Mouse (Mus musculus) leukemia stem cell, adult 10-12 weeks (primary cell): Measurements from ENCODE around the gene Ccdc14. TPM values are rescaled to one million over a fixed set of nuclear protein-coding genes. Genes with fewer than 3 reads are reported as not detected.

Experiments
- polyA plus RNA-seq: library from polyadenylated mRNA; stranded (reverse); fragments of >175 nt; gene quantifications from 2 replicates; pipeline ENCODE4 v1.2.3, GENCODE M21; 2012; ENCODE audit warnings: low replicate concordance

The Ccdc14 gene
- 0.66 TPM in 1 of 2 replicates, not detected in the other for polyA plus RNA-seq

DNA sequence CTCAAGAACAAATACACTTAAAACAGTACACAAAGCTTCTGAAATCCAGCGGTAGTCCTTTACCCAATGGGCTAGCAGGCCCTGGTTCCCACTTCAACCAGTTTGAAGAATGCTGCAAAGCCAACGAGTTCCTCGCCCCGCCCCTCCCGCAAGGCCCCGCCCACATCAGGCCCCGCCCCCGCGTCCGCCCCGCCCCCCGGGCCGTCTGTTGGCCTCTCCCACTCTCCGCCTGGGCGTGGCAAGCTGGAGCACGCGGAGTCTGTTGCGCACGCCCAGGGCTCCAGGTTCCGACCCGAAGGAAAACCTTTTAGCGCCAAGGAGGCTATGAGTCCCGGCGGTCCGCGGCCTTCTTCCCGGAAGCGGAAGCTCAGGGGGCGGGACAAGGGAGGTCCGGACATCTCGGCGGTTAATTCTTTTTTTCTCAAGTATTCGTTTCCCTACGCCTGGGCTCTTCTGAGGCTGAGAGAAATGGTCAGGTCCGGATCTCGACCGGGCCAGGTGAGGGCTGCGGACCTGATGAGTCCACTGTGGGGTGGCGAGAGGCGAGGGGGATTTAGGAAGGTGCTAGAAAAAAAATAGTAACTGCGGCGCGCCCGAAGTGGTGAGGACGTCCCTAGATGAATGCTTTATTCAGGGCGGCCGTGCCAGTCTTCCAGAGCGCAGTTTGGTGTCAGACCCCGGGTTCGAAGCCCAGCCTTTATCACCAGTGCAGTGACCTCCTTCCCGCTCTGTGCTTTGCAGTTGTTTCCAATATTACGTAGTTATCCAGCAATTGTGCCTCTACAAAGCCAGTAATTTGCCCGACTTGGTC, at the start of gene Ccdc14:
Gene Ccdc14 (plus strand): TSS at position 283 of the 811 bp plus-strand sequence.

DNA sequence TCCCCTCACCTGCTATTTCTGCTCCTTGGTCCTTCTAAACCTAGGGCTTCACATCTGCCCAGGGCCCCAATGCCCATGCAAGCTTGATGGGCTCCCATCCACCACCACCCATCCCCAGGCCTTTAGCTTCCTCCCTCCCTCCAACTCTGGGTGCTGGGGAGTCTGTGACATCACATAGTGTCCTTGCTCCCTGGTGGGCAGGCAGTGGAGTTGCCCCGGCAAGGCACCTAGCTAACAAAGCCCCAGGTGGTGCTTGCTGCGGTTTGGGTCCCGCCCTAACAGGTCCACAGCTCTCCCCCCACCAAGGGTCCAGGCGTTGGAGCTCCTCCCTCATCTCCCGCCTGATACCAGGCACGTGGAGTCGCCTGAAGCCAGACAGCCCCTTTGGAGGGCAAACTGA, 40.8 kb upstream of the Ccdc14 start, which contains the start of gene Ropn1:
Gene Ropn1 (plus strand): TSS at position 301 of the 400 bp plus-strand sequence.

DNA sequence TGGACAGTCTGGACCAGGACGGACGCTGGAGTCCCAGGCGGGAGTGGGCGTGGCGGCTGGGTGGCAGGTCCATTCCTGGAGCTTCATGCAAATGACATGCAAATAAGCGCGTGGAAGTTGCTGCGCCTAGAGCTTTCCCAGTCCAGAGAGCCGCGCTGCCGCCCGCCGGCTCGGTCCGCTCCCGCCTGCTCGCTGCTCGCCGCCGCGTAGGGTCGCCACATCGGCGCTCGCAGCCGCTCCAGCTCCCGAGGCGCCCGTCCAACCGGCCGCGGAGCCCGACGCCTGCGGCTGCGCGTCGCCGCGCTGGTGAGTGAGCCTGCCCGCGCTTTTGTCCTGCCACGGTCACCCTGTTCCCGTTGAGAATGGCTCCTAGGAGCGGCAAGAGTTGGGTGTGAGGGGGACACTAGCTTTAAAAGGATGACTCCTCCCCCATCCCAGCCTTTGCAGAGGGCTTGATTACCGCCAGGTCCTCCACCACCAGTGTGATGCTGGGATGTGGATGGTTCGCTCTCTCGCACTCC, 54.7 kb downstream of the Ccdc14 start, which contains the start of gene Mylk:
Gene Mylk (plus strand): TSS at position 146 of the 521 bp plus-strand sequence.

Other genes with a start within 250 kb of the Ccdc14 start
- gene Kalrn, start 117.1 kb upstream of the Ccdc14 start, polyA plus RNA-seq, result 3.0 and 4.2 TPM in 2 replicates
- gene Ropn1, start 40.7 kb upstream of the Ccdc14 start, polyA plus RNA-seq, result not detected in 2 replicates
- 1.7 and 2.5 TPM in 2 replicates for gene Mylk, start 54.6 kb downstream of the Ccdc14 start, polyA plus RNA-seq